Mouse (Mus musculus): Measurements from ENCODE around the gene Denr.

The Denr gene

DNA sequence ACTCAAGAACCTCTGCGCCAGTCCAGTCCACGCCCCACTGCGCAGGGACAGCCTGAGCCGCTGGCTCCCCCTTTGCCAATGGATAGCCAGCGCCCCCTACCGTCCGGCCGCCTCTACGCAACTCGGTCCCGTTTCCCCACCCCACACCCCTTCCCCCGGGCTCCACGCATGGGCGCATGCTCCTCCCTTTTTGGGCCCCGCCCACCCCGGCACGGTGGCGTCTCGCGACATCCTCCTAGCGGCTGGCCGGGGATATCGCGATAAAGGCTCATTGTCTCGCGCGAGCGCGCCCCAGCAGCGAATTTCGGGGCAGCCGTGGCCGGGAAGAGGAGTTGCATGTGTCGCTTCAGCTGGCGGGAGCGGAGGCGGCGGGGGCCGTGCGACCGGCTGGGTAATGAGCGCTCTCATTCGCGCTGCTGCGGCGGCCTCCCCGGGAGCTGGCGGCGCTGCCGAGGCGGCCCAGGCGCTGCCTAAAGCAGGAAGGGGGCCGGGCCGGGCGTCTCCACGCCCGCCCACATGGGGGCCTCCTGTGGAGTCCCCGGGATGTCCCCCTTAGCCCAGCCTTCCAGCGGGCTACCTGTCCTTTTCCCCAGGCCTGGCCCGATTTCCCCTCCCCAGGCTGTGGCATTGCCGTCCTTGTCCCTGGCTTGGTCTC, at the start of gene Denr:
TSS of gene Denr (plus strand) at position 200 of the 655 bp plus-strand sequence.
- peak; percentile 99 for DNase-seq (ENCODE audit: low read depth)

GRCm38 (mm10) chr5:123858798-123859197, 48.2 kb upstream of the Denr start:
- DNase-seq (ENCODE audit: low read depth): no peak

DNA sequence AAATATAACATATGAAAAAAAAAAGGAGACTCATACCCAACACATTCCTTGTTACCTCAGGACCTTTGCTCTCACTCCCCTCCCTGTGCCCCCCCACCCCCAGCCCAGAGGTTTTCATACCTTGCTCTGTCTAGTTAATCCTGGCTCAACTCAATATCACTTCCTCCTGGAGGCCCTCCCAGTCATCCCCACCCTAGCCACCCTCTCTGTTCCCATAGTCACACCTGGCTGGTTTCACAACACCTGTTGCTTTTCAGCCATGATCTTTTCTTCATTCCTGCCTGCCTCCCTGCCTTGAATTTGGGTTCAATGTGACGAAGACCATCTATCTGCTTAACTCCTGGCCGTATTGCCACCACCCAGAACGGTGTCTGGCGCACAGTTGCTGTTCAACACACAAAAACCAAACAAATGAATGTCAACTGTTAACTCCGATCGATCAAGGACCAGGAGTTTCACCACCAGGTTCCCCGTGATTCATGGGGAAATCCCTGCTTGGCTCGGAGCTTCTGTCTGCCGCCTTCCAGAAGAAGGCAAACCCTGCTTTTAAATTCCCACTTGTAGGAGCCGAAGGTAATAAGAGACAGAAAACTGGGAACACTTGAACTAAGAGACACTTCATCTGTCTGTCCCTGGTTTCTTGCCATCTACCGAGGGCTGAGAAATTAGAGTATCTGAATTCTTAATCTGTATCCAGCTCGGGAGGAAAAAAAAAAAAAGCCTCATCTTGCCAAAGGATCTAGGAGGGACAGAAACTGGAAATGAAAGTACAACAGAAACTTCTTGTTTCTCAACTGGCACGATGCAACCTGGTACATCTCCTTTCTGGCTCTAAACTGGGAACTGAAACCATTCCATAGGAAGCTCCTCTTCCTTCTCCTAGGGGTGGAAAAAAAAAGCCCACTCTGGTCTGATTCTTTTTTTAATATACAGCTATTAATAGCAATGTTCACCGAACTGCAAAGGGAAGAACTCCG, 44.3 kb upstream of the Denr start:
- DNase-seq (ENCODE audit: low read depth): no peak

DNA sequence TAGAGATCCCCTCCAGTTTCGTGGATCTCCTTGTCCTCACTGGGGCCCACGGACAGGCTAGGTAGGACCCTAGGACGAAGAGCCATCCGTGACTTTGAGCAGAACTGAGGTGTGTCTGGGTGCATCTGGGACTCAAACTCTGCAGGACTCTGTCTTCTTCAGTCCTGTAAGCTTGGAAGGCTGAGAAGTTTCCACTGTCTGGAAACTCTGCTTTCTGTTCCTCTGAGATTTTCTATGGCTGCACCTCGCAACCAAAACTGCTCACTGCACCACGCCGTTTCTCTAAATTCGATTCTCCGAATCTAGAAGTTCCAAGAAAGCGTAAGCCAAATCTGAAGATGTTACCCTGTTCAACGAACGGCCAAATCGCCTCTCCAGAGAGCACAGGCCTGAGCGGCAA, 43.0 kb upstream of the Denr start:
- no peak for DNase-seq (ENCODE audit: low read depth)

DNA sequence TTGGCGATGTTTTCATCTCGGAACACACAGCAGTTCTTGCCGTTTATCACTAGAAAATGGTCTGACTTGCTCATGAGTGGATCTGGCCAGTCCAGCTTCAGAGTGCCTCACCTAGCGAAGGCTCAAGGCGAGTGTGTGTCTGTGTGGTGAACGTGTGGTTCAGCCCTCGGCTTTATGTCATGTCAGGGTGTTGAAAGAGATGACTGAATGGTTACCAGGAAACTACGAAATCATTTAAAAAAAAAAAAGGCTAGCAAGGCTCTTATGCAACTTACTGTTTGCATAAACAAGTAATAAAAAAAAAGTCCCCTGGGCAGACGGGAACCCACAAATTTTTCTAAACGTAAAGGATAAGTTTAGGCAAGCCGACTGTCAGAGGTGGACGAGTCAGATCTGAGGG, 41.6 kb upstream of the Denr start, which contains the start of gene Hcar2:
TSS of gene Hcar2 (minus strand) at position 135 of the 400 bp plus-strand sequence.
- peak; percentile 65 for DNase-seq (ENCODE audit: low read depth)

DNA sequence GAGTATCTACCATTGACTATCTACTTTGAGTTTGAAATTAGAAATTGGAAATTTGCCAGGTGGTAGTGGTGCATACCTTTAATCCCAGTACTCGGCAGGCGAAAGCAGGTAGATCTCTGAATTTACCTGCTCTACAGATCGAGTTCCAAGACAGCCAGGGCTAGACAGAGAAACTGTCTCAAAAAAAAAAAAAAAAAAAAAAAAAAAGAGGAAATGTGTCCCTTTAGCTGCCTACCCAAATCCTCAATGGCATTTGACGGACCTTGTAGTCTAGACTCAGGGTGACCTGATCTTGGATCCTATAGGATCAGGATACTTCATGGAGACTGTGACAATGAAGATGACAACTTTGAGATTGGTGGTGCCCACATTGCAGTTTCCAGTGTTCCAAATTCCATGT, 40.5 kb upstream of the Denr start:
- DNase-seq (ENCODE audit: low read depth): no peak

- no peak for DNase-seq (ENCODE audit: low read depth)
Observed at GRCm38 (mm10) chr5:123869615-123870014, 37.4 kb upstream of the Denr start.

DNA sequence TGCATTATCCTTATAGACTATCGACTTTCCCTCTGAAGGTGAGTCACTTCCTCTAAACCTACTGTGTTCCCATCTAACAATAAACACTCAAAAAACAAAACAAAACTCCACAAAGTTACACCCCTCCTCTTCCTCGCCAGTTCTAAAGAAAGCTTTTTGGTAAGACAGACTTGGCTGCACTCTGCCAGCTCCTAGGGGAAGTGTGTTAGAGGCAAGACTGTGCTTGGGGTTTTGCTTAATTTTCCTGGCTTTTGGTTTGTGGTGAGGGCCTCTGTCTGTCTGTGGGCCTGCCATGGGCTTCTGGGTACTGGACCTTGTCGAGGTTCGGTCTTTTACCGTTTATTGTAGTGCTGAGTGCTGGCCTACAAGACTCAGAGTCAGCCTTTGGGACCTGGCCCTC, 32.8 kb upstream of the Denr start:
- DNase-seq (ENCODE audit: low read depth): no peak

- DNase-seq (ENCODE audit: low read depth): no peak
Observed at GRCm38 (mm10) chr5:123878056-123878455, 28.9 kb upstream of the Denr start.

DNA sequence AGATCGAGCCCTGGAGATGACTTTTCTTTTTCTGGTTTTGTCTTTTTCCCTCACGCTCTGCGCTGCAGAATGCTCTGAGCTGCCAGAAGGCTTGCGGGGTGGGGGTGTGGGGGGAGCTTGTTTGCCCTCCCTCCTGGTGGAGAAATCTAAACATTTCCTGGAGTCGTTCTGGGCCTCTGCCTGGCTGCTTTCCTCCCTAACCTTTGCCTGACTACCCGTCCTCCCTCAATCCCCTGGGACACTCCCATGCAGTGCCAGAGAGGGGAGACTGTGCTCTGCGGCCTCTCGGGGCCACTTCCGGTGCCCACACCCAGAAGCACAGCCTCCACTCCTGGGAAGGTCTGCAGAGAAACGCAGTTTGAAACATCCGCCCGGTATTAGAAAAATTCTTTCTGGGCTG, 27.0 kb upstream of the Denr start, which contains the start of gene Hcar1:
TSS of gene Hcar1 (minus strand) at position 93 of the 400 bp plus-strand sequence.
- no peak for DNase-seq (ENCODE audit: low read depth)

- no peak for DNase-seq (ENCODE audit: low read depth)
Observed at GRCm38 (mm10) chr5:123880778-123881177, 26.2 kb upstream of the Denr start.

DNA sequence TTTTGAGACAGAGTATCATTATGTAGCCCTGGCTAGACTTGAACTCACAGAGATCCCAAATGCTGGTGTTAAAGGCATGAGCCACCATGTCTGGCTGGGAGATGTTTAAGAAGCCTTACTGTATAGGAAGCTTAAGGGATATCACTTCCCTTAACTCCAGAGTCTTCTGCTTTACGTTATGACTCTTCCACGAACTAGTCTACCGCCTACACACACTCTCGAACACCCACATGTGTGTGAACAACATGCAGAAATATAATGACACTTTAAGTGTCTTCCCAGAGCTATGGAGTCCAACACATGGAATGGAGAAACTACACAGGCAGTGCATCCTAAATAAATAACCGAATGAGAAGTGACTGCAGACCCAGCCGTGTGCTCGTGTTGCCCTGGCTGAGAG, 23.1 kb upstream of the Denr start:
- DNase-seq (ENCODE audit: low read depth): no peak

- DNase-seq (ENCODE audit: low read depth): no peak
Observed at GRCm38 (mm10) chr5:123884332-123884731, 22.6 kb upstream of the Denr start.

DNA sequence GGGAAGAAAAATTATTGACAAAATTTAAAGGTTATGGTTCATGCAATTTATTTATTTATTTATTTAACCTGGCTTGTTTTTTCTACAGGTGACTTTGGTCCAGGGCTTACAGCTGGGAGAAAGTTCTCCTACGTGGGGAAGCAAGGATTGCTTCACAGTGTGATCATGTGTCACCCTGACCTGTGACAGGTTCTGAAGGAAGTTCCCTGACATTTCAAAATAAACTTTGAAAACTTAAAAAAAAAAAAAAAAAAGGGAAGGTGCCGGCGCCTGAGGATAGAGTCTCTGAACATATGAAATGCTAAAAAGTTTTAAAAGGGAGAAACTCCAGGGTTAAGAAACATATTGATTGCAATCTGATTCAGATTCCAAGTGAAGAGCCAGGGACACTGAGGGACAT, 20.6 kb upstream of the Denr start:
- DNase-seq (ENCODE audit: low read depth): no peak

GRCm38 (mm10) chr5:123890312-123890711, 16.7 kb upstream of the Denr start:
- DNase-seq (ENCODE audit: low read depth): no peak

DNA sequence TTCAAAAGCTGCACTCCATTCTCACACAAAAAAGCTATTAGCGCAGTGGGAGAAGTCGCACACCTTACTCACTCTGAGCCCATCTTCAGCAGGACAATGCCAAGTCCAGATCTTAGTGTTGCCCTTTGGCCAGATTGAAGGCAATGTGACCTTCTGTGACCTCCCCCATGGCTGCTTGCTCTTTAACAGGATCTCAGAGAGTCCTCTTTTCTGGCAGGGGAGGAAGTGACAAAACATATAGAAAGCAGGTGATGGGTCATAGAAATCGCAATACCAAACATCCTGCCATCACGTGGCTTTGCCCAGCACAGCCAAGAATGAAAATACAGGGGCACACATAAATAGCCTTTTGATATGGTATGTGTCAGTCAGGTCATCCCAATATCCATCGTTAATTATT, 16.0 kb upstream of the Denr start:
- DNase-seq (ENCODE audit: low read depth): no peak

- DNase-seq (ENCODE audit: low read depth): peak; percentile 32
Observed at GRCm38 (mm10) chr5:123891669-123892068, 15.3 kb upstream of the Denr start.

GRCm38 (mm10) chr5:123893520-123893919, 13.5 kb upstream of the Denr start:
- DNase-seq (ENCODE audit: low read depth): no peak

GRCm38 (mm10) chr5:123896395-123896794, 10.6 kb upstream of the Denr start:
- no peak for DNase-seq (ENCODE audit: low read depth)

DNA sequence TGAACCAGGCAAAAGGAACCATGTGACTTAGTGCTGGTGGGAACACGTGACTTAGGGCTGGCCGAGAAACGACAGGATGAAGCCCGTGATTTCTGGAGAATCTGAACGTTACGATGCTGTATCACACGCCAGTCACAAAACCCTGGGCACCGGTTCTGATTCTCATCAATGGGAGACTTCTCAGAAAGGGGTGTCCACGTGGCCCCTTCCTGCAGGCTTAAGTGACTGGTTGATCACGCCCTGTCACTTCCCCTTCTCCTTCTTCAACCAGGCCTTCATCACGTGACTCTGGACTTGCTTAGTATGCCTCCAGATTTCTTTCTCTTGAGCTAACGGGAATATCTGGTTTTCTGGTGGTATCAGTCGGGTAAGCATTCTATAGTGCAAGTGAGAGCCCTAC, 9.6 kb upstream of the Denr start:
- no peak for DNase-seq (ENCODE audit: low read depth)

DNA sequence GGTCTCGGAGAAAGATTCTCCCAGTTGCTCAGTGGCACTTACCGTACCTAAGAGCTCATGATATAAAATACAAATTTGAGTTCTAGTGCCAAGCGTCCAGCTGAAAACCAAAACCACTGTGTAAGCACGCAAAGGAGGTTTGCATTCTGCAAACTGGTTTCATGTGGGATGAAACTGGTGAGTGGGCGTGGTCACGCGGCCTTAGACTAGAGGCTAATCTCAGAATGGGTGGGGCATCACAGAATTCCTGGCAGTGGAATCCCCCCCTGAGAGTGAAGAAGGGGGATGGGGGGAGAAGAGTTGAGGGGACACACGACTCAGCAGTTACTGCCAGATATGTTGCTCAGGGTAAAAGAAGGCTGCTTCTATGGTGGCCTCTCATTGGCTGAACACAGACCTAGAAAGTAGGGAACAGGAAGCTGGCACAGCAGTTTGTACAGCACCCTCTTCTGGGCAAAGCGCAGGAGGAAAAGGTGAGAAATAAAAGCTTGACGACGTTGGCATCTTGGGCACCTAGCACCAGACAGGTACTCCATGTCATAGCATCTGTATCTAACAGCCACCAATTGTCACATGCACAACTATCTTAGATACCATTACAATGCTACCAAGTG, 2.8 kb upstream of the Denr start:
- peak; percentile 22 for DNase-seq (ENCODE audit: low read depth)

DNA sequence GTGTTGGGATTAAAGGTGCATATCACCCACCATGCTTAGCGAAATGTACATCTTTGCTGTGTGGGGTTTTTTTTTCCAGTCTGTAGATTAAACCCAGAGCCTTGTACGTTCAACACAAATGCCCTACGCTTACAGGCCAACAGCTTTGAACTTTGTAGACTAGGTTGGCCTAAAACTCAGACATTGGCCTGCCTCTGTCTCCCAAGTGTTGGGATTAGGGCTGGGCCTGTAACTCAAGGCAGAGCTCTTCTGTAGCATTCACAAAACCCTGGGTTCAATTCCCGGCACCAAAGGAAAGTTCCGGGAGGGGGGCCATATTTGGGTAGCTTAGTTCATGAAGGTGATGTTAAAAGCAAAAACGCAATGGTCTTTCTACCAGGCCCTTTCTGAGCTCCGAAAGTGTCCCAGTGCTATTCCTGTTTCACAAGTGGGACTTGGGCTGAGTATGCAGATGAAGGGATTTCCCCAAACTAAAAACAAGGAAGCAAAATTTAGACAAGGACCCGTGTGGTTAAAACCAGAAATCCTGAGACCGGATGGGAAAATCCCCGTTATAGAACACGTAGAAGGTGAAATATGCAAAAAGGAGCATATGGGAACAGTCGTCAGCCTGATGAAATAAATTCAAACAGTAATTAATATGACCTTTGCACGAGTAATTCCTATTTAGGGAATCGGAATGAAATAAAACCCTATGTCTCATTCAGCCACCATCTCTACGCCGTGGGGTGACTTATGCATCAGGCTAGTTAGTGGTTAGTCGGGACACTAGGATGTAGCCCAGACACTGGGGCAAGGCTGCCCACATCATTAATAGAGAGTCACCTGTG, 614 bp upstream of the Denr start:
- DNase-seq (ENCODE audit: low read depth): no peak
